Mouse (Mus musculus) thymus, postnatal 0 days (tissue): ENCODE results near the gene Angptl8. TPM values are rescaled to one million over a fixed set of nuclear protein-coding genes. Genes with fewer than 3 reads are reported as not detected.
A peak's percentile ranks its signal among the peaks of the same experiment; 100 is the strongest.

ENCODE experiments used
- DNase-seq: peaks from one replicate; pipeline ENCODE4 v3.0.0-alpha.2; 2015; ENCODE audit warnings: low spot score
- polyA plus RNA-seq: library from polyadenylated mRNA; unstranded; fragments of >200 nt; fragmentation: Nextera tagmentation; extraction: Ambion mirVana; gene quantifications from 2 replicates; pipeline ENCODE4 v1.2.1, GENCODE M21; 2015

The Angptl8 gene
- polyA plus RNA-seq, 1 experiment from 2014 or later: 0.16 TPM

DNA sequence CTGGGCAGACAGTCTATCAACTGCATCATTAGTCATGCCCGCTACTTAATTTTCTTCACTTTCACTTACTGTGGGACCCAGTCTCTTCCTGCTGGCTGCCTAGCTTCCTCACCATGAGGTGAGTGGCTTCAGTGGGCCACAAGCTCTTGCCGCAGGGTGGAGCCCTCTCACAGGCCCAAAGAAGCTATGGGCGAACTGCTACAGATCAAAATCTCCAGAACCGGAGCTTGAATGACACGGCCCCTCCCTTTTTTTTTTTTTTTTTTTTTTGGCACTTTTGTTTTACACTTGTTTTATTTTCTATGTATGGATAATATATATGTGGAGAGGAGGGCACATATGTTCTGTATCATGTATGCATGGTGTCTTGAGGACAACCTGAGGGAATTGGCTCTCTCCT is 24.1 kb upstream of the Angptl8 start:
- DNase-seq: no peak

DNA sequence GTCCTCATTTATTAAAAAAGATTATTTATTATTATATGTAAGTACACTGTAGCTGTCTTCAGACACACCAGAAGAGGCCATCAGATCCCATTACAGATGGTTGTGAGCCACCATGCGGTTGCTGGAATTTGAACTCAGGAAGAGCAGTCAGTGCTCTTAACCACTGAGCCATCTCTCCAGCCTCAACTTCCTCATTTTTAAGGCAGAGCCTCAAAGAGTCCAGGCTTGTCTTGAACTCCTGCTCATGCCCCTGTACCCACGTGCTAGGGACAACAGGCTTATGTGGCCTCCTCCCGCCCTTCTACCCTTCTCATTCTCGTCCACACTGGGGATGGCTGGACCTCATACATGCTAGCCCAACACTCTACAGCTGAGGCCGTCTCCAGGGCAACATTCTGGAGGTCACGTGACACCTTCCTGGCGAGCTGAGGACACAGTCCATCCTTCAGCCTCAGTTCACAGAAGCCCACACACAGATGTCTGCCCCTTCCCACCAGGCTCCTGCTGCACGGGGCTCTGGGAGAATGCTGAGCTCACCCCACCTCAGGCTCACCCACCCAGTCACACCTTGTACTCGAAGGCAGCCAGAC is 18.5 kb upstream of the Angptl8 start:
- DNase-seq: no peak

DNA sequence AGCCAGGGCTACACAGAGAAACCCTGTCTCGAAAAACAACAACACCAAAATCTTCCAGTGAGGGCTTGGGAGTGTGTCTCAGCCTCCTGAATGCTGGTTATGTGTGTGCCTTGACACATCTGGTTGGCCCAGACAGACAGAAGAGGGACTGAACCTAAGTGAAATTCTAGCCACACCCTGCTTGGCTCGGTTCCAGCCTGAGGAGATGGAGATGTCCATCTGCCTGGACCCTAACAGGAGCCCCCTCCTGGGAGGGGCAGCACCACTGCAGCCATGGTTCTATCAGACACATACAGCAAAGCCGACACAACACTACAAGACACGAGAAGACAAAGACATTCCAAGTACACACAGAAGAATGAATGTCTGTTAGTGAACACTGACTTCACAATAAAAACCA is 17.2 kb upstream of the Angptl8 start:
- DNase-seq: no peak

DNA sequence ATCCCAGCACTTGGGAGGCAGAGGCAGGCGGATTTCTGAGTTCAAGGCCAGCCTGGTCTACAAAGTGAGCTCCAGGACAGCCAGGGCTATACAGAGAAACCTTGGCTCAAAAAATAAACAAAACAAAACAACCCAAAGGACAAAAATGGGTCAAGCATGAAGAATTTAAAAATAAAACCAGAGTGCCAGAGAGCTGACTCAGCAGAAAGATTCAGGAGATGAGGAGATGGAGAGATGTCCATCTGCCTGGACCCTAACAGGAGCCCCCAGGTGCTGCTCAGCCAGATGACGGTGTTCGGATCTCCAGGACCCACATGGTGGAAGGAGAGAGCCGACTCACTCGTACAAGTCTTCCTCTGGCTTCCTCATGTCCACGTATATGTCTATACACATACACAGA is 16.7 kb upstream of the Angptl8 start:
- DNase-seq: no peak

DNA sequence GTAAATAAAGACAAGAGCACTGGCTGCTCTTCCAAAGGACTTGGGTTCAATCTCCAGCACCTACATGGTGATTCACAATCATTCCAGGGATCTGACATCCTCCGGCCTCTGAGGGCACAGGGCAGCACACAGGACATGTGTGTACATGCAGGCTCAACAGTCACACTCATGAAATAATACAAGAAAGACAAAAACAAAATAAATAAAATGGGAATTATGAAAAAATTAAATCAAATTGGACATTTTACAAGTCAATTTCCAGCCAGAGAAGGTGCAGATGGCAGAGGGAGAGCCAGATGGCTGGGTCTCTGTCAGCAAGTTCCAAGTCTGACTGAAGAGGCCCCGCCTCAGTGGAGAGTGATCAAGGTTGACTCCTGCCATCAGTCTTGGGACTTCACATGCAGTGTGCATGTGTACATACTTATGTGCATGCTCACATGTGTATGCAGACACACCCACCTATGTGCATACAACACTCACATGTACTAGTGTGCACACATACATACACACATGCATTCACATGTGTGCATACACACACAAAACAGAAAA is 16.1 kb upstream of the Angptl8 start:
- DNase-seq: no peak

DNA sequence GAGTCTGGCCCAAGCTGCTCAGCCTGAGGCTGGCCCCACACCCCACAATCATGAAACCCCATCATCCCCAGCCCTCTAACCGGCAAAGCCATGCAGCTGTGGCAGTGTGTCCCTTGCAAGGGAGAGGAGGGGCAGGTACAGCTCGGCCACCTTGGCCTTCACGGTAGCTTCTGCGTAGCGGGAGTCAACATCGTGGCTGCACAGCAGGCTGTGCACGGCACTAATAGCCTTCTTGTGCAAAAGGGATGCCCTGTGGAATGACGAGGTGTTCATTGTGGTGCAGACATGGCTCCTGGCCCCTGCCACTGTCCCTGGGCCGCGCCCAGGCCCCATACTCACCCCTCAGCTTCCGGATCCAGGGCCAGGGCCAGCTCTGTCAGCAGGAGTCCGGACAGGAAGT is 15.1 kb upstream of the Angptl8 start:
- no peak for DNase-seq

DNA sequence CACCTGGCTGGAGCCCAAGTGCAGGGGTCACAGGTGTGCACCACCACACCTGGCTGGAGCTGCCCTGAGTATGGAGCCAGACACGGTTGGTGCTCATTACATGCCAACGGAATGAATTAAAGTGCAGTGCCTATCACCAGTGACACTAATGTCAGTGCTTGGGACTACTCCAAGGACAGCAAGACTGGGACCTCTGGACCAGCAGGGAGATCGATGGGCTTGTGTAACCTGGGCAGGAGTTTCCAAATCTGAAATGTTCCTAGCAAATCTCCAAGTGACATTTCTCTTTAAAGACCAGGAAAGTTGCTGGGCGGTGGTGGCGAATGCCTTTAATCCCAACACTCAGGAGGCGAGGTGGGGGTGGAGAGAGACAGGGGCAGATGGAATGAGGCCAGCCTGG is 12.6 kb upstream of the Angptl8 start:
- DNase-seq: no peak

DNA sequence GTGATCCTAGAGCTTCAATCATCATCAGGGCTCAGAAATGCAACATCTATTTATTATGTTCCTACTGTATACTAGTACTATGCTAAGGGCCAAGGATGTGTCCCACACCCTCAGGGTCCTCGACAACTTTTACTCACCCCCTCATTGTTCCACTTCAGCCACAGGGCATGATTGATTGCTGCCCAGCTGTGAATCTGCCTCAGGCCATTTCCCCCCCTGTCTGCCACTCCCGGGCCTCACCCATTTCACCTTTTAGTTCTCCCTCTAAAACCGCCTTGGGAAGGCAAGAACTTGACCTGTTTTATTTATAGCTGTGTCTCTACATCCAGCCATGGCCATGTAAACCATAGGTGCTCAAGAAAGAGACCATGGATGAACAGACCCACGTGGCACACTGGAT is 11.4 kb upstream of the Angptl8 start:
- DNase-seq: no peak

DNA sequence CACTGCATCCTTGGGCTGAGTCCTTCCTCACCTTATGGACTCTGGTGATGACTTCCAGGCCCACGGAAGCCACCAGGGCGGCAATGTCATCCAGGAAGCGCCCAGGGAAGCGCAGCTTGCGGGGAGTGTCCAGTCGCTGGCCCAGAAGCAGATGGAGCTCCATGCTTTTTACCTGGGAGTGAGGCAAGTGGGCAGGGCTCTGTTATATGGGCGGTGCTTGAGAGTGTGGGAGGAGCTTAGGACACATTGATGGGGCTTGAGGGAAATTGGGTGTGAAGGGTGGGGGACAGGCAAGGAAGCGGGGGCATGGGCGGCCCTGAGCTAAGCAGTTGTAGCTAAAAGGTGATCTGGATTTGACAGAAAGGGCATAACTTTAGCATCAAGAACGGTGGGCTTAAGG is 10.9 kb upstream of the Angptl8 start:
- no peak for DNase-seq

DNA sequence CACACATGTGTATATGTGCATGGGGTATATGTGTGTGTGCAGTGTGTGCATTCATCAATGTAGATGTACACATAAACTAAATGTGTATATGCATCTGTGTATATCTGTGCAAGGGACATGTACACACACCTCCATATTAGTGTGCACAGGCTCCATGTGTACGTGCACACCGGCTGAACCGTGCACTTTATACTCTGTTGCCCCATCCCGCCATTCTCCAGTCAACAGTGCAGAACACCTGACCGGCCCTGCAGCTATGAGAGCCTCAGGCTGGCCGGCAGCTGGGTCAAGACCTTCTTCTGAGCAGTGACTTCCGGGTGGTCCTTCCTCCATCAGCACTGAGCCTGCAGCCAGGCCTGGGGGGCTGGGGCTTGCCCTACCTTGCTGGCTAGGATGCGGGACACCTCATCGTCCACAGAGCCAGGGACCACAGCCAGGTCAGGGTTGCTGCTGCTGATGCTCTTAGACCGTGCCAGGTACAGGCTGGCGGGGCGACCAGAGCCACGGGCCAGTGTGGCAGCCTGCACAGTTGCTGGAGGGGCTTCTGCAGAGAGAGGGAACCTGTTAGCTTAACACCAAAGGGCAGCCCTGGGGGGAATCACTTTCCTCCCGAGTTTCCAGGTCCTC is 5.4 kb upstream of the Angptl8 start:
- no peak for DNase-seq

DNA sequence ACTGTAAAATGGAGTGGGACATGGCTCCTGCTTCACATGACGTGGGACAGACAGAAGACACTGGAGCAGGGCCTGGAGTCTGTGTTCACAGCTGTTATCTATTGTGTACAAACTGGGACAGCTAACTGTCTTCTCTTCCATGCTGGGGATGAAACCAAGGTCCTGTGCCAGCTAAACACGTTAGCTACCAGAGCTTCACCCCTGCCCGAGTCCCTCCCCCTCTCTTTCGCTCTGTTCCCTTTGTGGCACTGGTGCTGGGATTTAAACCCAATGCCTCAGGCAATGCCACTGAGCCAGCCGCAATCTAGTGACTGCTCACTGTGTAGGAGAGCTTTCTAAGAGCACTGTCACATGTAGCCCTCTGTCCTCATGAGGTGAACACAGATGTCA is 4.9 kb upstream of the Angptl8 start:
- no peak for DNase-seq

DNA sequence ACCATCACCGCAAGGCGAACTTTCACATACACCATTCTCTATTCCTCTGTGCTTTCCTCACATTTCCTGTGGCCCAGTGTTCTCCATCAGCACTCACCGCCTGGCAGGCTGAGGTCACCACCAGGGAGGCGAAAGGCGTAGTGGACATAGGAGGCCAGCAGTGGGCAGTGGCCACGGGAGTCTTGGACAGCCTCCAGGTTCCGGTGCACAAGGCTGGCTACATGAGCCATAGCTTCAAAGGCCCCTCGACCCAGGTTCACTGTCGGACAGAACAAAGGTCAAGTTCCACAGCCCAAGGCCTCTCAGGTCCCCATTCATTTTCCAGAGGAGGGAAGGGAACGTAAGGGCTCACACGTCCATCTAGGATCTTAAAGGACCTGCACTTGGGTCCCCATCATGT is 4.4 kb upstream of the Angptl8 start:
- no peak for DNase-seq

DNA sequence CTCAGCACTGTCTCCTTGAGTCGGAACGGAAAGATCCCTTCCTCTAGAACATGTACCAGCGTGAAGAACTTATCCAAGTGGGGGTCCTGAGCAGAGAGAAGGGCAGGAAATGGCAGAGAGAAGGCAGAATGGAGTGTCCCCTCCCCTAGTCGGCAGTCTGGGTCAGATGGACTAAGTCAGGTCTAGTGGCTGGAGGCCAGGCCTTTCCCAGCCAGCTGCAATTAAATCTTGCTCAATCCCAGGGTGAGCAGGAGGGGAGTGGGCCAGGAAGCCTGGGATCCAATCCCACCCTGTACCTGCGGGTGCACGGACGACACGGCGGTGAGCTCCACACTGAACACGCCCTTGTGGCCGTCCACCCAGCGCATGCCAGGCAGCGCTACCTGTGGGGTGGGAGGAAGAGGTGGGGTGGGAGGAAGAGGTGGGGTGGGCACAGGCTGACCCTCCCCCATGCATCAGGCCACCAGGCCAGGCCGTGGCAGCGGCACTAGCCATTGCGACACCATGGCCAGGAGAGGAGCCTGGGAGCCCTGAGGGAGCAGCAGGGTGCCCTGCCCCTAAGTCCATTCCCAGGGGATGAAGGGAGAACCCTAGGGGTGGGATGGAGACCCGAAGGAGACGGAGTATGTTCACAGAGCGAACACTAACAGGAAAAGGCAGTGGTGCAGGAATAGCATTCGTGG is 3.6 kb upstream of the Angptl8 start:
- DNase-seq: no peak

DNA sequence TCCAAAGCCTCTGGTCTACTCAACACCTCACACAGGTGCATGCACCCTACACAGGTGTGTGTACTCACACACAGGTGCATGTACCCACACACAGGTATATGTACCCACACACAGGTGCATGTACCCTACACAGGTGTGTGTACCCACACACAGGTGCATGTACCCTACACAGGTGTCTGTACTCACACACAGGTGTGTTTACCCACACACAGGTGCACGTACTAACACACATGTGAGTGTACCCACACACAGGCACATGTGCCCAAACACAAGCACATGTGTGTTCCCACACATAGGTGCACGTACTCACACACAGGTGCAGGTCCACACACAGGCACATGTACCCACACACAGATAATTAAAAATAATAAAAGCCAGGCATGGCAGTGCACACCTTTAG is 2.4 kb downstream of the Angptl8 start:
- DNase-seq: no peak

DNA sequence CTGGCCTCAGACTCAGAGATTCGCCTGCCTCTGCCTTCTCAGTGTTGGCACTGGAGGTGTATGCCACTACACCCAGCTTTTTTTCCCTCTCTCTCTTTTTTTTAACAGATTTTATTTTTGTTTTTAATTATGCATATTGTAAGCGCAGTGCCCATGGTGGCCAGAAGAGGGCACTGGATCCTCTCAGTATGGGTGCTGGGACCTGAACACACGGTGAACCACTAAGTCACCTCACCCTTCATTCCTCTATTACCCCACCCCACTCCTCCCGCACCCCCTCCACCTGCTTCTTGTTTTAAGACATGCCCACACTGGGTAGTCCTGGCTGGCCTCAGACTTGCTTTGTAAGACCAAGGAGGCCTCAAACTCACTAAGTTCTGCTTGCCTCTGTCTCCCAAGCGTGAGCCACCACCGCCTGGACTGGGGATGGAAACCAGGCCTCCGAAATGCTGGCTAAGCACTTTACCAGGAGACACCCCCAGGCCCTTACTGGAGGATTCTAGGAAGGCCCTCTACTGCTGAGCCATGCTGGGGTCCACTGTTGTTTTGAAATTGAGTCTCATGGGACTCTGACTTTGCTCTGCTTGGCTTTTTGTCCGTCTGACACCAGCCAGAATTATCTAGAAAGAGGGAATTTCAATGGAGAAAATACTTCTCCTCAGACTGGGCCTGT is 4.9 kb downstream of the Angptl8 start:
- peak; percentile 56 for DNase-seq

DNA sequence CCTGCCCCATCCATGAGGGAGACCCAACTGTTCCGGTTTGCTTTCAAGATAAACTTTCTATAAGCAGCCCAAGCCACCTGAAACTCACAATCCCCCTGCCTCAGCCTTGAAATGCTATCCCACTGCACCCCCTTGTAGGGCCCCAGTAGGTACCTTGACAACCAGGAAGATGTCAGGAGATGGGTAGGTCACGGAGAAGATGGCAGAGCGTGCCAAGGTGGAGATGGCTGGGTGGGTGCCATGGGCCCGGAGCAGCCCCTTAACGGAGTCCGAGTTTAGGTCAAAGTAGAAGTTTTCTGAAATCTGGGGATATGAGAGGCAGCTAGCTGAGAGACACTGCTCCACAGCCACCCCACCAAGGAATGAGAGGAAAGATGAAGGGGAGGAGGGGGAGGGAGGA is 6.0 kb downstream of the Angptl8 start:
- DNase-seq: no peak

DNA sequence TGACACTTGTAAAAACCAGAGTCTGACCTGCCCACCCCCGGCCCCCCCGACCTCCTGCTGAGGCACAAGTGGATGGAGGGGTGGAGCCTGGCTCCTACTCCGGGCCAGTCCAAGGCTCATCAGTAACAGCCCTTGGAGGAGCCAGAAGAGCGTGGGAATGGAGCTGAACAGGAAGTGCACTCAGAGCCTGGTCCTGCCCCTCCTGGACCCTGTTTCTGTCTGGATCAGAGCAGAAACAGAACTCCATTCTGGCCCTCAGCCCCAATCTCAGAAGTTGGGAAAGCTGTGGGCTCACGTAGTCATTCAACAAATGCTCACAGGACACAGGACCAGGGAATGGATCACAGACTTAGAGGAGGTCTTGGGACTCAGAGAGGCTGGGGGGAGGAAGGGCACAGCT is 7.1 kb downstream of the Angptl8 start:
- no peak for DNase-seq

DNA sequence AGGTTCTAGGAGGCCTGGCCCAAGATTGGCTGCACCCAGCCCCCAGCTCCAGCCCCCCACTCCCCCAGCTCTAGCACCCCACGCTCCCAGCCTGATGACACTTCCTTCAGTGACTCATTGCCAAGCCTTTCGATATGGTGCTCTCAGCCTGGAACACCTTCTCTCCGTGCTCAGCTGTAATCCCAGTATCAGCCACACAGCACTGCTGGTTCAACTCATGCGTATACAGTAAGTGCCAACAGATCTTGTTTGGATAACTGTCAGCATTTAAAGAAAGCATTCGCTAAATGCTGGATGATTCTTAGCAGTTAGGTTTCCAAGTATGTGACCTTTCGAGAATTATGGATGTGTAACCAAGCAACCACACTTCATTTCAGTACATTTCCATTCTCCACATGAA is 7.8 kb downstream of the Angptl8 start:
- DNase-seq: no peak

DNA sequence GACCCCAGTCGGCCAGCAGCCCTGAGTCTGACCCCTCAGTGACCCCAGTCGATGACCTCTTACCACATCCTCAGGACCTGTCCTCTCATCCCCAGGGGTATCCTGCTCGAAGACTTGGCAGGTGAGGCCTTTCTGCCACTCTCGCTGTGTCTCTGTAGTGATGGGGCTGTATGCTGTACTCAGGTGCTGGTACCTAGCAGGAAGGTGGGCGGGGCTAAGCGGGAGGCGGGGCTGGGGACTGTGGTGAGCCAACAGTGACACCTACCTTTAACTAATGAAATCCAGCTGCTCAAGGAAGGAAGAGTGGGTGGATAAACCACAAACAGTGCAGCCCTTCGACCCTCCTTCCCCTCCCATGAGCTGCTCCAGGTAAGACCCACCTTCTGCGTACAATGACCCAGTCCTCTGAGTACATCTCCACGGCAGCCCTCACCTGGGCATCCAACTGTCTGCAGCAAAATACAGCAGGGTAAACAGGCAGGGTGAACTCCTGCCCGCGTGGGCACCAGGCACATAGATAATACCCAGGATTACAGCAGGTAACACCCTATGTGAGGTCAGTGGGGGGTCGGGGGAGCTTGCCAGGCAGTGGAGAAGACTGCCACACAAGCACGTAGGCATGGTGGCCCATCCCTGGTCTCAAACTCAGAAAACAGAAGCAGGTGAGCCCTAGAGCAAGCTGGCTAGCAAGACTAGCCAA is 10.2 kb downstream of the Angptl8 start:
- no peak for DNase-seq

DNA sequence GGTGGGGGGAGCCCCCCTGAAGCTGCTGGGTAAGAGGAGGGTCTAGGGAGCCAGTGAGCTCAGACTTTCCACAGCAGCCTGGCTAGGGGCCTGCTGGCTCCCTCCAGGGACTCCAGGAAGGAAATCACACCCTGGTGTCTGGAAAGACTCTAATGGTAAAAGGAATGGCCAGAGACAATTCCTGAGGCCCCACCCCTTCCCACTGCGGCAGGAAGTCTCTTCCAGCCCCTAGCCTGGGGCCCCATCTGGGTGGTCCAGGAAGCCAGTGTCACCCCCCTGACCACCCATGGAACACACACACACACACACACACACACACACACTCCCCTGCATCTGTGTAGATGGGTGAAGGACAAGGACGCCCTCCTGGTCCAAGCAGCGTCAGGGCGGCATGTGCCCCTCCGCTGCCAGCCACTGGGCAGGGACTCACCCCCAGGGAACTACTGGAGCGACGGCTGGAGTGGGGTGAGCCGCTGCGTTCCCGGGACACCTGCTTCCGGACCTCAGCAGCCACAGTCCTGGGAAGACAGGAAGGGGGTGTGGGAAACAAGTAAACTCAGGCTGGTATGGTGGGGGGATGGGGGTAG is 11.5 kb downstream of the Angptl8 start:
- DNase-seq: no peak

DNA sequence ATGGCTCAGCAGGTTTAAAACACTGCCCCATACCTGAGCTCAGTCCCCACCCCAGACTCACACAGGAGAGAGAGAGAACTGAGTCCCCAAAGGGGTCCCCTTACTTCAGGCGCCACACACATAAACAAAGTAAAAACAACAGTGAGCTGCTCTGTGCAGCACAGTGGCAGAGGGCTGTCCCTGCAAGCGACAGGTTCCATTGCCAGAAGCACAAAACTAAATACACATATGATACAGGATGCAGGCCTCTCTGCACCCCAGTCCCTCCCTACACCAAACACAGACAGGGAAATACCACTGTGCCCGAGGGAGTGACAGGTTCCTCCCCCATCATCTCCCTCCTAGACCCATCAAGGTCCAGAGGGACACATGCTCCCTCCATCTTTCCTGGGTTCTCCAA is 12.1 kb downstream of the Angptl8 start:
- DNase-seq: no peak
